Mouse (Mus musculus) midbrain, embryonic 16.5 days (tissue): ENCODE measurements around the gene Gnpnat1. TPM values are rescaled to one million over a fixed set of nuclear protein-coding genes. Genes with fewer than 3 reads are reported as not detected.
"Not testable (repeated sequence)": the region's sequence is repeated elsewhere in the genome, so short reads cannot be mapped to it uniquely, and the experiment has no call there.

Experiments
- ATAC-seq: fragments of 200-750 bp; cut with Nextera tagmentation; 2 replicates; pipeline ENCODE4 v1.8.0; 2017; ENCODE audit warnings: moderate TSS enrichment
- H3K27ac ChIP-seq: fragments of 300-500 bp; sonication (generic); 2 replicates; pipeline ENCODE4 v1.5.1; 2014; ENCODE audit warnings: mild to moderate bottlenecking, low read length, mixed read lengths
- H3K27me3 ChIP-seq: fragments of 300-500 bp; sonication (generic); 2 replicates; pipeline ENCODE4 v1.6.1; 2014; ENCODE audit warnings: low read depth, low read length, mixed read lengths; ENCODE audit not compliant: control insufficient read depth, insufficient read depth
- H3K36me3 ChIP-seq: fragments of 300-500 bp; sonication (generic); 2 replicates; pipeline ENCODE4 v1.6.1; 2014; ENCODE audit warnings: mild to moderate bottlenecking, low read length, moderate library complexity, mixed read lengths; ENCODE audit not compliant: control insufficient read depth, insufficient read depth
- H3K4me1 ChIP-seq: fragments of 300-500 bp; sonication (generic); 2 replicates; pipeline ENCODE4 v1.6.1; 2014; ENCODE audit warnings: mild to moderate bottlenecking, low read length, mixed read lengths; ENCODE audit not compliant: control insufficient read depth, insufficient read depth
- H3K4me2 ChIP-seq: fragments of 300-500 bp; sonication (generic); 2 replicates; pipeline ENCODE4 v1.6.1; 2014; ENCODE audit warnings: mild to moderate bottlenecking, low read length, mixed read lengths
- H3K4me3 ChIP-seq: fragments of 300-500 bp; sonication (generic); 2 replicates; pipeline ENCODE4 v1.5.1; 2014; ENCODE audit warnings: low read depth, mild to moderate bottlenecking, low read length, moderate library complexity, mixed read lengths
- H3K9ac ChIP-seq: fragments of 300-500 bp; sonication (generic); 2 replicates; pipeline ENCODE4 v1.6.1; 2014; ENCODE audit warnings: low read depth, low read length, mixed read lengths
- H3K9me3 ChIP-seq: fragments of 300-500 bp; sonication (generic); replicated peaks from 2 replicates; pipeline ENCODE4 v1.6.1; 2014; ENCODE audit warnings: mild to moderate bottlenecking, low read length, mixed read lengths; ENCODE audit not compliant: control insufficient read depth, poor library complexity, severe bottlenecking
- WGBS: fragments of 180-500 bp; shearing (Covaris S2); extraction: QIAGEN DNeasy Blood & Tissue Kit; methylation state at CpG from one replicate; pipeline ENCODE4 v1.1.7; 2014; 5-methylcytosine and 5-hydroxymethylcytosine counted together
- polyA plus RNA-seq: library from polyadenylated mRNA; unstranded; fragments of >200 nt; fragmentation: Nextera tagmentation; extraction: Ambion mirVana; gene quantifications from 2 replicates; pipeline ENCODE4 v1.2.1, GENCODE M21; 2015

The Gnpnat1 gene
- polyA plus RNA-seq = 33.6 and 34.6 TPM in 2 replicates

GRCm38 (mm10) chr14:45404813-45405212, at the start of gene Gnpnat1:
Gene Gnpnat1 (minus strand): TSS chr14:45404913.
- H3K27me3 ChIP-seq, H3K36me3 ChIP-seq, H3K27ac ChIP-seq, H3K9ac ChIP-seq, ATAC-seq, H3K4me2 ChIP-seq, H3K4me3 ChIP-seq, H3K4me1 ChIP-seq, H3K9me3 ChIP-seq: not testable (repeated sequence)
- 76% methylated on average over 2 of the region's 3 CpGs for WGBS

GRCm38 (mm10) chr14:45453538-45454233, 49.0 kb upstream of the Gnpnat1 start:
- Histone ChIP-seq H3K27ac (no peak overlapping the region), H3K4me2 (no peak overlapping the region), H3K27me3 (no peaks in the 10 kb centered on the region), H3K36me3 (no peaks in the 10 kb centered on the region), H3K9ac (no peak overlapping the region), H3K9me3 (no peaks in the 10 kb centered on the region), H3K4me1 (peaks cover 11% of the 10 kb centered on the region; the same call in 1 of the 2 replicates), H3K4me3 (no peak overlapping the region)
- WGBS = 72% methylated on average over 5 of the region's 5 CpGs
- ATAC-seq = no peak

- no peaks in the 10 kb centered on the region for H3K36me3 ChIP-seq
- WGBS = 41% methylated on average over 11 of the region's 11 CpGs
These were observed 48.3 kb upstream of the Gnpnat1 start for GRCm38 (mm10) chr14:45452861-45453512.

GRCm38 (mm10) chr14:45452148-45452547, 47.4 kb upstream of the Gnpnat1 start:
- no peak overlapping the region for H3K9ac ChIP-seq
- H3K4me2 ChIP-seq = no peak overlapping the region
- no peaks in the 10 kb centered on the region for H3K36me3 ChIP-seq
- peaks cover 11% of the 10 kb centered on the region; the same call in 1 of the 2 replicates for H3K4me1 ChIP-seq
- ATAC-seq = no peak
- no peak overlapping the region for H3K4me3 ChIP-seq
- no peaks in the 10 kb centered on the region for H3K9me3 ChIP-seq
- 49% methylated on average over 4 of the region's 4 CpGs for WGBS
- no peaks in the 10 kb centered on the region for H3K27me3 ChIP-seq
- H3K27ac ChIP-seq = no peak overlapping the region

More at GRCm38 (mm10) chr14:45452861-45453512, 48.3 kb upstream of the Gnpnat1 start:
- Histone ChIP-seq H3K9ac (no peak overlapping the region), H3K9me3 (no peaks in the 10 kb centered on the region), H3K4me1 (peaks cover 11% of the 10 kb centered on the region; the same call in 1 of the 2 replicates), H3K4me3 (no peak overlapping the region), H3K27me3 (no peaks in the 10 kb centered on the region), H3K27ac (no peak overlapping the region), H3K4me2 (no peak overlapping the region)
- no peak for ATAC-seq

- 25% methylated on average over 2 of the region's 2 CpGs for WGBS
- no peak for ATAC-seq
- Histone ChIP-seq H3K9me3 (no peaks in the 10 kb centered on the region), H3K27me3 (no peaks in the 10 kb centered on the region), H3K4me1 (peaks cover 8% of the 10 kb centered on the region; the same call in 1 of the 2 replicates), H3K4me2 (no peak overlapping the region), H3K9ac (no peak overlapping the region), H3K27ac (no peak overlapping the region), H3K36me3 (no peaks in the 10 kb centered on the region), H3K4me3 (no peak overlapping the region)
These were observed 46.4 kb upstream of the Gnpnat1 start for GRCm38 (mm10) chr14:45451090-45451489.

- no peak overlapping the region for H3K4me3 ChIP-seq
- H3K27me3 ChIP-seq = no peaks in the 10 kb centered on the region
- WGBS = 80% methylated on average over 3 of the region's 3 CpGs
- H3K4me2 ChIP-seq = no peak overlapping the region
- H3K9ac ChIP-seq = no peak overlapping the region
- no peaks in the 10 kb centered on the region for H3K9me3 ChIP-seq
- no peaks in the 10 kb centered on the region for H3K4me1 ChIP-seq
- no peak overlapping the region for H3K27ac ChIP-seq
- H3K36me3 ChIP-seq = no peaks in the 10 kb centered on the region
- ATAC-seq = no peak
These were observed 42.1 kb upstream of the Gnpnat1 start for GRCm38 (mm10) chr14:45446777-45447176.

- no peak overlapping the region for H3K4me3 ChIP-seq
- no peak overlapping the region for H3K4me2 ChIP-seq
- H3K9me3 ChIP-seq = no peaks in the 10 kb centered on the region
- H3K4me1 ChIP-seq = 0 out of 2 replicates have a peak, but pooled peaks cover 3% of the 10 kb centered on the region
- no peaks in the 10 kb centered on the region for H3K27me3 ChIP-seq
- no peak overlapping the region for H3K27ac ChIP-seq
- no peak overlapping the region for H3K9ac ChIP-seq
- ATAC-seq = no peak
- no peaks in the 10 kb centered on the region for H3K36me3 ChIP-seq
- WGBS = 69% methylated on average over 12 of the region's 12 CpGs
These were observed 40.7 kb upstream of the Gnpnat1 start for GRCm38 (mm10) chr14:45445445-45445844.

- H3K9me3 ChIP-seq = no peaks in the 10 kb centered on the region
- no peak overlapping the region for H3K4me3 ChIP-seq
- H3K27ac ChIP-seq = no peak overlapping the region
- H3K27me3 ChIP-seq = no peaks in the 10 kb centered on the region
- no peak overlapping the region for H3K9ac ChIP-seq
- no peak for ATAC-seq
- 44% methylated on average over 7 of the region's 7 CpGs for WGBS
- no peaks in the 10 kb centered on the region for H3K36me3 ChIP-seq
- H3K4me1 ChIP-seq = 0 out of 2 replicates have a peak, but pooled peaks cover 3% of the 10 kb centered on the region
- H3K4me2 ChIP-seq = no peak overlapping the region
These were observed 40.2 kb upstream of the Gnpnat1 start for GRCm38 (mm10) chr14:45444870-45445269.
